Mouse (Mus musculus) erythroblast, embryonic 14.5 days (primary cell): ENCODE data around the gene Myh7. TPM values are rescaled to one million over a fixed set of nuclear protein-coding genes. Genes with fewer than 3 reads are reported as not detected.

Experiments used
- H3K27me3 ChIP-seq: 2 replicates; pipeline ENCODE4 v1.6.1; 2012; ENCODE audit warnings: inconsistent platforms; ENCODE audit not compliant: control insufficient read depth
- H3K36me3 ChIP-seq: 2 replicates; pipeline ENCODE4 v1.6.1; 2012; ENCODE audit warnings: mild to moderate bottlenecking, inconsistent platforms; ENCODE audit not compliant: control insufficient read depth
- H3K4me1 ChIP-seq: 2 replicates; pipeline ENCODE4 v1.6.1; 2012; ENCODE audit warnings: inconsistent platforms; ENCODE audit not compliant: control insufficient read depth
- H3K4me3 ChIP-seq: replicated peaks from 2 replicates; pipeline ENCODE3; 2012; ENCODE audit warnings: moderate library complexity, mild to moderate bottlenecking, inconsistent platforms
- H3K9me3 ChIP-seq: 2 replicates; pipeline ENCODE4 v1.6.1; 2012; ENCODE audit warnings: low read length, inconsistent platforms, mixed read lengths; ENCODE audit not compliant: control insufficient read depth
- GATA1 ChIP-seq: IDR thresholded peaks from 2 replicates; pipeline ENCODE4 v1.6.1; 2012; ENCODE audit warnings: low read length, inconsistent platforms, mixed read lengths
- TAL1 ChIP-seq: IDR thresholded peaks from 3 replicates; pipeline ENCODE4 v1.6.1; 2012; ENCODE audit warnings: low read length, inconsistent platforms, mixed read lengths
- polyA plus RNA-seq: library from polyadenylated mRNA; stranded (reverse); fragments of >175 nt; gene quantifications from 2 replicates; pipeline ENCODE4 v1.2.3, GENCODE M21; 2012

The Myh7 gene
- polyA plus RNA-seq, 1 experiment = not detected

- Histone ChIP-seq H3K36me3 (no peaks in the 10 kb centered on the region), H3K4me3 (no peak overlapping the region), H3K9me3 (no peaks in the 10 kb centered on the region; the same call in 1 of the 2 replicates), H3K4me1 (peaks cover 6% of the 10 kb centered on the region), H3K27me3 (peaks cover 48% of the 10 kb centered on the region)
- TF ChIP-seq GATA1 (no peak), TAL1 (no peak)
Observed at GRCm38 (mm10) chr14:54930431-54930830, 64.0 kb downstream of the Myh7 start.

DNA sequence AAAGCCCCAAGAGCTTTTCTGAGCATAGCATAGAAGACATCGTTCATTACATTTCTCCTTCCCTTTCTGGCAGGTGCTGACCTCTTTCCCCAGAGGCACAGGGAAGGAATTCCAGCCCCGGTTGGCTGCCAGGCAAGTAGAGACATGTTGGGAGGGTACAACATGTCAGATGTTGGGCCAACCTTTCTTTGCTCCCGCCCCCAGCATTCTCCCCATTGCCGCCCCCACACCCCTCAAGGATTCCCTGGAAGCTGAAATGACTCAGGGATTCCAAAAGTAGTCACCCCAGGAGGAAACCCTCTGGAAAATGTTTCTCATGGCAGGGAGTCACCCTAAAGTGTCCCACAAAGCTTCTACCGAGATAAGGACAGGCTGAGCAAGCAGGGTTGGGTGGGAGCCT lies 64.6 kb downstream of the Myh7 start:
- TF ChIP-seq GATA1 (no peak), TAL1 (no peak)
- H3K27me3 ChIP-seq = peaks cover 55% of the 10 kb centered on the region
- peaks cover 12% of the 10 kb centered on the region for H3K4me1 ChIP-seq
- H3K36me3 ChIP-seq = no peaks in the 10 kb centered on the region
- peaks cover 2% of the 10 kb centered on the region; the same call in 1 of the 2 replicates for H3K9me3 ChIP-seq
- H3K4me3 ChIP-seq = no peak overlapping the region

GRCm38 (mm10) chr14:54927296-54927695 lies 67.1 kb downstream of the Myh7 start:
- peaks cover 21% of the 10 kb centered on the region for H3K4me1 ChIP-seq
- no peak overlapping the region for H3K4me3 ChIP-seq
- no peaks in the 10 kb centered on the region for H3K36me3 ChIP-seq
- TF ChIP-seq GATA1 (no peak), TAL1 (no peak)
- peaks cover 67% of the 10 kb centered on the region for H3K27me3 ChIP-seq
- H3K9me3 ChIP-seq = peaks cover 2% of the 10 kb centered on the region; the same call in 1 of the 2 replicates

- H3K9me3 ChIP-seq = peaks cover 2% of the 10 kb centered on the region; the same call in 1 of the 2 replicates
- no peak overlapping the region for H3K4me3 ChIP-seq
- peaks cover 67% of the 10 kb centered on the region for H3K27me3 ChIP-seq
- H3K4me1 ChIP-seq = peaks cover 21% of the 10 kb centered on the region
- no peak for TF ChIP-seq TAL1
- no peak for TF ChIP-seq GATA1
- H3K36me3 ChIP-seq = no peaks in the 10 kb centered on the region
Observed at GRCm38 (mm10) chr14:54926401-54927158, 67.8 kb downstream of the Myh7 start.

GRCm38 (mm10) chr14:54925349-54926342 lies 68.8 kb downstream of the Myh7 start, which contains the start of gene Efs:
Gene Efs, minus strand, starts transcription at chr14:54926126.
- H3K4me1 ChIP-seq = peaks cover 21% of the 10 kb centered on the region
- peaks cover 69% of the 10 kb centered on the region for H3K27me3 ChIP-seq
- peaks cover 10% of the 10 kb centered on the region for H3K9me3 ChIP-seq
- TF ChIP-seq GATA1 (no peak), TAL1 (no peak)
- H3K36me3 ChIP-seq = no peaks in the 10 kb centered on the region
- H3K4me3 ChIP-seq = no peak within 1 kb of the TSS

DNA sequence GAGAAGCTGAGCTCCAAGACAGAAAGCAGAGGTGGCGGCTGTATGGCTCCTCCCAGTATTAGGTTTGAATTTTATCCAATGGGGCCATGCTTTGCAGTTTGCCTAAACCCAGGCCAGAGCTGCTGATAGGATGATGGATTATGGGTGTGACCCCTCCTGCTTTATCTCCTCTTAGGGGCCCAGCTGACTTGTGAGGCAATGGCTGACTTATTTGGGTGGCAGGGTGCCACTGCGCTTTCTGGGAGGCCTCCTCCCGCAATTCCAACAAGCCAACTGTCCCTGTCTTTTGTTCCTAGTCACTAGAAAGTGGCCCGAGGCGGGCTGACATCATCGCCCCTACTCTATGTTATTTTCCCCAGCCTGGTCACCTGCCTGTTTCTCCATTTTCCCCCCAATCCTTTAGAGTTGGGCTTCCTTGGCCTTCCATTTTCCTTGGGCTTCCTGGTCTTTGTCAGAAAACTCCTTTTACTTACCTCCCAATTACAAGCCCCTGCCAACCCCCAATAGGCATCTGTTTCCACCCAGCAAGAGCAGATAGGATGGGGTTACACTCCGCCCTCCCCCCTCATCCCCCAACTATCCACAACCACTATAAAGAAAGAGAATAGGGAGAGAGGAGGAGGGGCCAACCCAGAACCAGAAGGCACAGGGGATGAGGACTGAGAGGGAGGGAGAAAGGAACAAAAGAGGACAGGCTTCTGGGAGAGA lies 69.6 kb downstream of the Myh7 start:
- H3K9me3 ChIP-seq = peaks cover 10% of the 10 kb centered on the region
- TF ChIP-seq GATA1 = no peak
- no peak for TF ChIP-seq TAL1
- H3K36me3 ChIP-seq = no peaks in the 10 kb centered on the region
- peaks cover 63% of the 10 kb centered on the region for H3K27me3 ChIP-seq
- H3K4me3 ChIP-seq = peak overlapping the region; percentile 19
- H3K4me1 ChIP-seq = peaks cover 21% of the 10 kb centered on the region

Other genes with a start within 250 kb of the Myh7 start
- 0.25 TPM in 2 replicates for gene Slc7a8, start 212.7 kb downstream of the Myh7 start, polyA plus RNA-seq
- gene Rnf212b, start 180.5 kb downstream of the Myh7 start, polyA plus RNA-seq = not detected in 2 replicates
- not detected in 2 replicates for gene Homez, start 123.7 kb downstream of the Myh7 start, polyA plus RNA-seq
- gene Ppp1r3e, start 117.1 kb downstream of the Myh7 start, polyA plus RNA-seq = 0.02 TPM in 1 of 2 replicates, not detected in the other
- 0.66 and 0.95 TPM in 2 replicates for gene Bcl2l2, start 111.2 kb downstream of the Myh7 start, polyA plus RNA-seq
- 0.05 and 0.14 TPM in 2 replicates for gene Gm20521, start 111.2 kb downstream of the Myh7 start, polyA plus RNA-seq
- gene Pabpn1, start 102.1 kb downstream of the Myh7 start, polyA plus RNA-seq = 27.8 and 29.0 TPM in 2 replicates
- gene Slc22a17, start 81.5 kb downstream of the Myh7 start, polyA plus RNA-seq = 0.01 TPM in 1 of 2 replicates, not detected in the other
- gene Efs, start 68.5 kb downstream of the Myh7 start, polyA plus RNA-seq = 0.05 TPM in 1 of 2 replicates, not detected in the other
- not detected in 2 replicates for gene Il25, start 61.9 kb downstream of the Myh7 start, polyA plus RNA-seq
- not detected in 2 replicates for gene Cmtm5, start 58.4 kb downstream of the Myh7 start, polyA plus RNA-seq
- gene Myh6, start 27.7 kb downstream of the Myh7 start, polyA plus RNA-seq = not detected in 2 replicates
- not detected in 2 replicates for gene Gm17428, start 17.7 kb downstream of the Myh7 start, polyA plus RNA-seq
- gene Ngdn, start 20.8 kb upstream of the Myh7 start, polyA plus RNA-seq = 2.8 and 3.1 TPM in 2 replicates
- 0.06 TPM in 2 replicates for gene Zfhx2, start 97.7 kb upstream of the Myh7 start, polyA plus RNA-seq
- gene Thtpa, start 100.2 kb upstream of the Myh7 start, polyA plus RNA-seq = 0.02 and 0.04 TPM in 2 replicates
- gene Ap1g2, start 112.0 kb upstream of the Myh7 start, polyA plus RNA-seq = 1.7 and 2.4 TPM in 2 replicates
- gene Jph4, start 122.3 kb upstream of the Myh7 start, polyA plus RNA-seq = 0.02 TPM in 1 of 2 replicates, not detected in the other
- gene Dhrs2, start 227.4 kb upstream of the Myh7 start, polyA plus RNA-seq = not detected in 2 replicates